Mouse (Mus musculus) embryonic facial prominence, embryonic 11.5 days (tissue): Measurements from ENCODE around the gene Qsox2. TPM values are rescaled to one million over a fixed set of nuclear protein-coding genes. Genes with fewer than 3 reads are reported as not detected.
A peak's percentile ranks its signal among the peaks of the same experiment; 100 is the strongest.

Source experiments
- ATAC-seq: fragments of 200-750 bp; cut with Nextera tagmentation; replicated peaks from 2 replicates; pipeline ENCODE4 v1.8.0; 2017; ENCODE audit warnings: low read depth; ENCODE audit not compliant: insufficient number of reproducible peaks, low FRiP score, low TSS enrichment
- DNase-seq: peaks from one replicate; pipeline ENCODE4 v3.0.0-alpha.2; 2015; ENCODE audit warnings: low spot score
- H3K27ac ChIP-seq: fragments of 300-500 bp; sonication (generic); replicated peaks from 2 replicates; pipeline ENCODE4 v1.5.1; 2014; ENCODE audit warnings: mild to moderate bottlenecking, low read depth, low read length, control low read depth
- H3K27me3 ChIP-seq: fragments of 300-500 bp; sonication (generic); 2 replicates; pipeline ENCODE4 v1.6.1; 2014; ENCODE audit warnings: mild to moderate bottlenecking, low read length, moderate library complexity, mixed read lengths; ENCODE audit not compliant: control insufficient read depth, insufficient read depth
- H3K36me3 ChIP-seq: fragments of 300-500 bp; sonication (generic); replicated peaks from 2 replicates; pipeline ENCODE4 v1.6.1; 2014; ENCODE audit warnings: low read depth, mild to moderate bottlenecking, low read length, moderate library complexity, mixed read lengths; ENCODE audit not compliant: control insufficient read depth, insufficient read depth
- H3K4me1 ChIP-seq: fragments of 300-500 bp; sonication (generic); 2 replicates; pipeline ENCODE4 v1.6.1; 2014; ENCODE audit warnings: low read length, mixed read lengths; ENCODE audit not compliant: control insufficient read depth, insufficient read depth
- H3K4me2 ChIP-seq: fragments of 300-500 bp; sonication (generic); 2 replicates; pipeline ENCODE4 v1.6.1; 2014; ENCODE audit warnings: low read depth, mild to moderate bottlenecking, control low read depth, low read length, moderate library complexity
- H3K4me3 ChIP-seq: fragments of 300-500 bp; sonication (generic); 2 replicates; pipeline ENCODE4 v1.5.1; 2014; ENCODE audit warnings: low read depth, low read length, control low read depth
- H3K9ac ChIP-seq: fragments of 300-500 bp; sonication (generic); replicated peaks from 2 replicates; pipeline ENCODE4 v1.6.1; 2014; ENCODE audit warnings: mild to moderate bottlenecking, control low read depth, low read length
- H3K9me3 ChIP-seq: fragments of 300-500 bp; sonication (generic); replicated peaks from 2 replicates; pipeline ENCODE4 v1.6.1; 2016; ENCODE audit warnings: mild to moderate bottlenecking, low read length, inconsistent platforms, mixed read lengths; ENCODE audit not compliant: control insufficient read depth
- WGBS: fragments of 180-500 bp; shearing (Covaris S2); extraction: QIAGEN DNeasy Blood & Tissue Kit; methylation state at CpG from one replicate; pipeline ENCODE4 v1.1.7; 2014; 5-methylcytosine and 5-hydroxymethylcytosine counted together
- polyA plus RNA-seq: library from polyadenylated mRNA; unstranded; fragments of >200 nt; fragmentation: Nextera tagmentation; extraction: Ambion mirVana; gene quantifications from 2 replicates; pipeline ENCODE4 v1.2.1, GENCODE M21; 2014

The Qsox2 gene
- polyA plus RNA-seq, 1 experiment from 2014 or later, result 11.3 TPM

GRCm38 (mm10) chr2:26201926-26202848 lies 35.1 kb downstream of the Qsox2 start:
- ATAC-seq, result no peak
- Histone ChIP-seq H3K36me3 (no peaks in the 10 kb centered on the region), H3K4me1 (peaks cover 4% of the 10 kb centered on the region), H3K9me3 (no peaks in the 10 kb centered on the region), H3K27ac (no peak overlapping the region), H3K9ac (peak overlapping the region; percentile 32; the same call in 1 of the 2 replicates), H3K4me3 (peak overlapping the region; percentile 8; the same call in 1 of the 2 replicates), H3K4me2 (0 out of 2 replicates have a peak overlapping the region, but pooled peaks have one; percentile 7), H3K27me3 (peaks cover 98% of the 10 kb centered on the region)
- WGBS, result under 1% methylated on average over 71 of the region's 77 CpGs
- DNase-seq, result no peak

- DNase-seq (no peak), ATAC-seq (no peak)
- H3K27ac ChIP-seq, result no peak overlapping the region
- H3K27me3 ChIP-seq, result peaks cover 77% of the 10 kb centered on the region
- H3K9ac ChIP-seq, result no peak overlapping the region
- no peaks in the 10 kb centered on the region for H3K36me3 ChIP-seq
- WGBS, result under 1% methylated on average over 10 of the region's 10 CpGs
- no peak overlapping the region for H3K4me2 ChIP-seq
- no peak overlapping the region for H3K4me3 ChIP-seq
- no peaks in the 10 kb centered on the region; the same call in none of the 2 replicates for H3K4me1 ChIP-seq
- H3K9me3 ChIP-seq, result no peaks in the 10 kb centered on the region
Measured at GRCm38 (mm10) chr2:26198488-26198887, 38.8 kb downstream of the Qsox2 start.

- Histone ChIP-seq H3K4me2 (no peak overlapping the region), H3K27me3 (peaks cover 41% of the 10 kb centered on the region), H3K4me3 (no peak overlapping the region), H3K9me3 (no peaks in the 10 kb centered on the region), H3K4me1 (no peaks in the 10 kb centered on the region; the same call in none of the 2 replicates), H3K36me3 (no peaks in the 10 kb centered on the region), H3K9ac (no peak overlapping the region), H3K27ac (no peak overlapping the region)
- 40% methylated on average over 7 of the region's 7 CpGs for WGBS
- ATAC-seq, result no peak
- no peak for DNase-seq
Measured at GRCm38 (mm10) chr2:26194552-26195339, 42.6 kb downstream of the Qsox2 start.

GRCm38 (mm10) chr2:26188517-26188916 lies 48.8 kb downstream of the Qsox2 start:
- no peak overlapping the region for H3K27ac ChIP-seq
- no peak for ATAC-seq
- no peak for DNase-seq
- H3K9me3 ChIP-seq, result no peaks in the 10 kb centered on the region
- no peaks in the 10 kb centered on the region for H3K27me3 ChIP-seq
- H3K4me1 ChIP-seq, result no peaks in the 10 kb centered on the region
- no peak overlapping the region for H3K9ac ChIP-seq
- H3K4me2 ChIP-seq, result no peak overlapping the region
- no peak overlapping the region for H3K4me3 ChIP-seq
- H3K36me3 ChIP-seq, result no peaks in the 10 kb centered on the region
- WGBS, result 84% methylated on average over 5 of the region's 5 CpGs

- no peak overlapping the region for H3K9ac ChIP-seq
- H3K9me3 ChIP-seq, result no peaks in the 10 kb centered on the region
- H3K4me3 ChIP-seq, result no peak overlapping the region
- WGBS, result 60% methylated on average over 3 of the region's 3 CpGs
- no peak overlapping the region for H3K4me2 ChIP-seq
- no peaks in the 10 kb centered on the region for H3K36me3 ChIP-seq
- H3K27me3 ChIP-seq, result no peaks in the 10 kb centered on the region
- DNase-seq (no peak), ATAC-seq (no peak)
- no peak overlapping the region for H3K27ac ChIP-seq
- no peaks in the 10 kb centered on the region for H3K4me1 ChIP-seq
Measured at GRCm38 (mm10) chr2:26184352-26184751, 53.0 kb downstream of the Qsox2 start.

GRCm38 (mm10) chr2:26182646-26183045 lies 54.7 kb downstream of the Qsox2 start:
- Histone ChIP-seq H3K27ac (no peak overlapping the region), H3K36me3 (no peaks in the 10 kb centered on the region), H3K4me2 (no peak overlapping the region), H3K9ac (no peak overlapping the region), H3K4me3 (no peak overlapping the region), H3K4me1 (no peaks in the 10 kb centered on the region), H3K9me3 (no peaks in the 10 kb centered on the region), H3K27me3 (no peaks in the 10 kb centered on the region)
- peak; percentile 56 for DNase-seq
- no peak for ATAC-seq
- WGBS, result 13% methylated on average over 6 of the region's 6 CpGs

- DNase-seq (no peak), ATAC-seq (no peak)
- Histone ChIP-seq H3K4me2 (no peak overlapping the region), H3K9me3 (no peaks in the 10 kb centered on the region), H3K4me1 (no peaks in the 10 kb centered on the region), H3K9ac (no peak overlapping the region), H3K36me3 (no peaks in the 10 kb centered on the region), H3K4me3 (no peak overlapping the region), H3K27me3 (no peaks in the 10 kb centered on the region), H3K27ac (no peak overlapping the region)
- 58% methylated on average over 2 of the region's 2 CpGs for WGBS
Measured at GRCm38 (mm10) chr2:26177189-26177588, 60.1 kb downstream of the Qsox2 start.

- ATAC-seq, result no peak
- 53% methylated on average over 5 of the region's 5 CpGs for WGBS
- Histone ChIP-seq H3K9ac (no peak overlapping the region), H3K9me3 (no peaks in the 10 kb centered on the region), H3K36me3 (no peaks in the 10 kb centered on the region), H3K27me3 (no peaks in the 10 kb centered on the region), H3K27ac (no peak overlapping the region), H3K4me2 (no peak overlapping the region), H3K4me1 (no peaks in the 10 kb centered on the region), H3K4me3 (no peak overlapping the region)
- no peak for DNase-seq
Measured at GRCm38 (mm10) chr2:26176731-26177130, 60.6 kb downstream of the Qsox2 start.
